Mouse (Mus musculus): Measurements from ENCODE around the gene Prkar1b. TPM values are rescaled to one million over a fixed set of nuclear protein-coding genes. Genes with fewer than 3 reads are reported as not detected.

Gene Prkar1b
- total RNA-seq, 2 experiments from 2014 or later: 1.5 to 3.5 TPM

GRCm38 (mm10) chr5:139111991-139112390, 37.8 kb downstream of the Prkar1b start:
- intact Hi-C loops (cut with DNase I): no loop called here
- DNase-seq: no peak

DNA sequence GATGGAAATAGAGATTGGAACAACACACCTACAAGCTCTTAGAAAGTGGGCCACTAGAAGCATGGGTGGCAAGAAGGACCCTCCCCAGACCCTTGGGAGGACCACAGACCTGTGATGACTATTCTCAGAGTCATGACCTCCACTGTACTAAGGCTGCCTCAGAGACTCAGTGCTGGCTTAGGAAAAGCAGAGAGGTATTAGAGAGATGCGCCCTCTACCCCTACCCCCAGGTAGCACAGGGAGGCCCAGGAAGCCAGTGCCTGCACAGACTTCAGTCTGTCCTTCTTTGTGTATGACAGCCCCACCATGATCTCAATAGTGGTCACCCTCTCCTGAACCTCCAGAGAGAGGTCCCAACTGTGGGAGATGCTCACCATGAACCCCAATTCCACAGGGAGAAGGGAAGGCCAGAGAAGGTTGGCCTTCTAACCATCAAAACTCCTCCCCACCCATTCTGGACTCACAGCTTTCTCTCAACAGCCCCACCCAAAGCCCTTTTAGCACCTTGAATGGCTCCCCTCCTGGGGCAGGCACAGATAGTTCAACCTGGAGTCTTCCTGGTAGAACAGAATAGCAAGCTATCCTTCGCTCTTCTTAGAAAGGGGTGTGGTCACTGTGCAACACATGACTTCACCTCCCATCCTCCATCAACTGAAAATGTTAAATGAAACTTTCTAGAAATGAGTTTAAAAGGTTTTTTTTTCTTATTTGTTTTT, 39.5 kb downstream of the Prkar1b start:
- no peak for DNase-seq

DNA sequence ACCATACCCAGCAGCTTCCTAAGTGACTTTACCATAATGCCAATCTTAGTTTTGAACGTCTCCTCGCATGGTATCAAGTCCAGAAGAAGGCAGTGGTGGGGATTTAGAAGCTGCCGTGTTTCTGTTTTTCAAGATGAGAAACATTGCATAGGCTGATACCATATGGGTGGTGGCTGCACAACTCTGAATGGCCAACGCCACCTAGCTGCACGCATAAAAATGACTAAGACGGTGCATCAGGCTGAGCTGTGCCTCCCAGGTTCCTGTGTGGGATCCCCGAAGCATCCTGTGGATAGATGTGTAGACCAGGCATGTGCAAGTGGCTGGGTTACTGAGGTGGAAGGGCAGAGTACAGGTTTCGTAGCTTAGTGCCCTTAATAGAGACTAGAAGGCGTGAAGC, 42.0 kb downstream of the Prkar1b start:
- peak in 1 of 2 experiments; percentile 32 for DNase-seq
- intact Hi-C loops (cut with DNase I): no loop called here

More for the DNA sequence above, 39.5 kb downstream of the Prkar1b start:
- intact Hi-C loops (cut with DNase I): no loop called here

- no peak for DNase-seq
- intact Hi-C loops (cut with DNase I): no loop called here
These were observed 48.0 kb downstream of the Prkar1b start for GRCm38 (mm10) chr5:139101783-139102182.

DNA sequence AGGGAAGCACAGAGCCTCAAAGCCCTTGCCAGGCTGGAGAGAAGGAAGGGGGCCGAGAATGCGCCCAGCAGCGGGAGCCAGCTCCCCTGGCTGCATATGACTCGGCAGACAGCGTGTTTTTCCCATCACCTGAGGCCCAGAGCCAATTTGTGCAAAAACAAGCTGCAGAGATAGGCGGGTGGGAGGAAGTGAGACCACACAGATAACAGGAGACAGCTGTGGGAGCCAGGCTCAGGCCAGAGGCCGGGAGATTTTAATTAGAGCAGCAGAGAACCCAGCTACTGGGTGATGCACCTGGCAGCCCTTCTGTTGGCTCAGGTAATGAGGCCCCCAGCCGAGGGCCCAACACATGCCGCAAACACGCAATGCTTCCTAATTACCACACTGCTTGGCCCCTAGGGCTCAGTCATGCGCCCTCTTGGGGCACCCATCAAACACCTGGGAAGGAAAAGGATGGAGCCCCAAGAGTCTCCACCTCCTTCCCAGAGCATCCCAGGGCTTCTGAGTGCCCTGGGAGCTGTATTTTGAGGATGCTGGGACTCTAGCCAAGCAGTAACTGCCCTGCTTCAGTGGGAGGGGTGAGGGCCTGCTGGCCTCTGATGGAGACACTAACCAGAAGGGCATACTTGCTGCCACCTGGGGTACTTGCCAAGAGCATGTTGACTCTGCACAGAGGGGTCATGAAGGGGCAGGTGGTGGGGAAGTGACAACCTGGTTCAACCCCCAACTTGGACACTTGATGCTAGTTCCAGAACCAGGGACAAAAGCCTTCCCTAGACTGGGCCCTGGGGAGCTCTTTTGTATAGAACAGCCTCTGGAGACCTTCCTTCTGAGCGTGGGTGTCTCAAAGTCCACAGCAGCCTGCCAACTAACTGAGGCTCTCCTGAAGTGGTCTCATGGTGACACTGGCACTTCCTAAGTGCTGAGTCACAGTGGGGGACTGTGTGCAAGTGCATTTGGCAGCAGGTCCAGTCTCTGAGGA, 50.5 kb downstream of the Prkar1b start:
- DNase-seq: peak; percentile 54 to 64
- intact Hi-C loops (cut with DNase I): no loop called here

DNA sequence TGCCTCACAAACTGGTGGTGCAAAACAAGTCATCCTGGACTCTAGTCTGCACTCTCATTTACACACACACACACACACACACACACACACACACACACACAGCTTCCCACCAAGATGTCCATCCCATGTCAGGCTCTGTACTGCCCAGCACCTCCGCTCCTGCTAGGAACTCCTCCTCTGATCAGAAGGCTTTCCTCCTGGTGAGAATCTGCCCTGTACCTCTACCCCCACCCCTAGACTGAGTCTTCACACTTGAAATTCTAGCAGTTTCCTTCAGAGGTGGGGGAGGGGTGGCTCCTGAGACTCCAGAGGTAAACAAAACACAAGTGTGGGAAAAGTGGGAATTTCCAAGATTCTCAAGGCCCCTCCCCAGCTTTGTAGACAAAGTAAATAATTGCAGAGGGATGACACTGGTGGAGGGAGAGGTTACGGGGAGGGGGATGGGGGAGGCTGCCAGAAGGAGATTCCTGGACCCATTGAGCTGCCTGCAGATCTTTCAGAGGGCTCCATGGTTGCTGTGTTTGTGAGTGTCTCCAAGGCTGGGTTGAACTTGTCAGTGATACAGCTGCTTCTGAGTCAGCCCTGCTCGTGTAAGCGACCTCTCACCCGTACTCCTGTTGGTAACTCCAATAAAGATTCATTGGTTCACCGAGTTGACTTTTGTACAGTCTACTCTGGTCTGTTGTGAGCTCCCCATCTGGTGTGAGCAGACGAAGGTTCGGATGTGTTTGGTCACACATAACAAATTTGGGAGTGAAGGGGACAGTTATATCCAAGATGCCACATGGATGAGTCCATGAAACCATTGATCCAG, 54.3 kb downstream of the Prkar1b start:
- no peak for DNase-seq
- intact Hi-C loops (cut with DNase I): no loop called here

GRCm38 (mm10) chr5:139093534-139093933, 56.3 kb downstream of the Prkar1b start:
- intact Hi-C loops (cut with DNase I): no loop called here

GRCm38 (mm10) chr5:139091713-139092112, 58.1 kb downstream of the Prkar1b start:
- intact Hi-C loops (cut with DNase I): no loop called here

More at GRCm38 (mm10) chr5:139093534-139093933, 56.3 kb downstream of the Prkar1b start:
- peak; percentile 51 to 64 for DNase-seq

DNA sequence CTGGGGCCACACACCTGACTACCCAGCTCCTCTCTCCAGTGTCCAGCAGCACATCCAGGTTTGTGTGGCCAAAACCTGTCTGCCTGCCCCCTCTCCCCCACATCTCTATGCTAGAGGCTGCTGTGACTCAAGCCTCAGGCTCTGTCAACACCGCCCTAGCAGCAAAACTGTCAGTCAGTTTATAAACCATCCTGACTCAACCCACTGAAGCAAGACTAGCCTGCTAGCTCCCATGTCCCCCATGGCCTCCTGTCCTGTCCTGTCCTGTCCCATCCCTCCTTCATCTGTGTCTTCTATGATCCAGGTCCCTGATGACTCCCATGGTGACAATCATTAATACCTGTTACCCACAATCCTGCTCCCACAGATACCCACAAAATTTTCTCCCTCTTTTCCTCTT, 59.6 kb downstream of the Prkar1b start:
- no peak for DNase-seq
- intact Hi-C loops (cut with DNase I): no loop called here

More at GRCm38 (mm10) chr5:139091713-139092112, 58.1 kb downstream of the Prkar1b start:
- DNase-seq: no peak

- intact Hi-C loops (cut with DNase I): no loop called here
- no peak for DNase-seq
These were observed 61.6 kb downstream of the Prkar1b start for GRCm38 (mm10) chr5:139088173-139088572.

- DNase-seq: peak; percentile 76 to 81
- intact Hi-C loops (cut with DNase I): loop anchor here (1.0 to 5.0 kb wide), 3 partner anchors 88 to 237 kb away; partner anchors contain the start of gene Pdgfa
These were observed 64.8 kb downstream of the Prkar1b start for GRCm38 (mm10) chr5:139084831-139085519.

DNA sequence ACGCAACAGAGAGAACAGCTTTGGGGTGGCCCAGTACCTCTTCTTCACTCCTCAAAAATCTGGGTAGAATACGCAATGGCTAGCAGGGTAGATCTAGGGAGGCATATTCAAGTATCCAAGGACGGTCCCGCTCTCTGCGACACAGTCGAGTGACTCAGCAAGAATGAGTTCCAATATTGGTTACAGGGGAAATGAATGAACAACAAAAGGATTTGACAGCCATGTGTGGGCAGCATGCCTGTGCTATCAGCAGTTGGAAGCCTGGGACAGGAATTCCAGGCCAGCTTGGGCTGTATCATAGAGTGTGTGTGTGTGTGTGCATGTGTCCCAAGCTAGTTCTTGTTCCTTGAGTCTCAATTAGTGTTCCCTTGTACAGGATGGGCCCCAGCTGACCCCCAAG, 65.5 kb downstream of the Prkar1b start:
- DNase-seq: peak; percentile 83 to 84
- intact Hi-C loops (cut with DNase I): loop anchor here (1.0 to 5.0 kb wide), 3 partner anchors 87 to 236 kb away; partner anchors contain the start of gene Pdgfa

DNA sequence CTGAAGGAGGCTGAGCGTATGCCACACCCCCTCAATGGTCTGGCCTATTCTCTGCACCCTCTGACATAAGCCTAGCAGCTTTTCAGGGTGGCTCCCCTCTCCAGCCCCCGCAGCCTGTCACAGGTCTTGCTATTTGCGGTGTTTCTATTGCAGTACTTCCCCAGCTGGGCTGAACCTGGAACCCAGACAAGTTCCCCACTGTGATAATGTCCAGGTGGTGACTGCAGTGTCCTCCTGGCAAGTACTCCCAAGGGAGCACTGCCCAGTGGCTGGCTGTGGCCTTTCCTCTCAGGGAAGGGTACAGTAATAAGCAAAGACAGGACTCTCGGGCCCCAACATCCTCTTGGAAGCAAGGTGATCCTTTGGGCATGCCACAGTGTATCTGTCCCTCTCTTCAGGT, 66.0 kb downstream of the Prkar1b start:
- DNase-seq: peak; percentile 71 to 83
- intact Hi-C loops (cut with DNase I): loop anchor here (1.0 to 5.0 kb wide), 3 partner anchors 87 to 236 kb away; partner anchors contain the start of gene Pdgfa

- intact Hi-C loops (cut with DNase I): loop anchor here (5.0 kb wide), 1 partner anchor 84 kb away; the partner anchor contains the start of gene Pdgfa
- peak; percentile 40 to 57 for DNase-seq
These were observed 68.4 kb downstream of the Prkar1b start for GRCm38 (mm10) chr5:139081370-139081769.

- no peak for DNase-seq
- intact Hi-C loops (cut with DNase I): no loop called here
These were observed 71.7 kb downstream of the Prkar1b start for GRCm38 (mm10) chr5:139078156-139078462.

DNA sequence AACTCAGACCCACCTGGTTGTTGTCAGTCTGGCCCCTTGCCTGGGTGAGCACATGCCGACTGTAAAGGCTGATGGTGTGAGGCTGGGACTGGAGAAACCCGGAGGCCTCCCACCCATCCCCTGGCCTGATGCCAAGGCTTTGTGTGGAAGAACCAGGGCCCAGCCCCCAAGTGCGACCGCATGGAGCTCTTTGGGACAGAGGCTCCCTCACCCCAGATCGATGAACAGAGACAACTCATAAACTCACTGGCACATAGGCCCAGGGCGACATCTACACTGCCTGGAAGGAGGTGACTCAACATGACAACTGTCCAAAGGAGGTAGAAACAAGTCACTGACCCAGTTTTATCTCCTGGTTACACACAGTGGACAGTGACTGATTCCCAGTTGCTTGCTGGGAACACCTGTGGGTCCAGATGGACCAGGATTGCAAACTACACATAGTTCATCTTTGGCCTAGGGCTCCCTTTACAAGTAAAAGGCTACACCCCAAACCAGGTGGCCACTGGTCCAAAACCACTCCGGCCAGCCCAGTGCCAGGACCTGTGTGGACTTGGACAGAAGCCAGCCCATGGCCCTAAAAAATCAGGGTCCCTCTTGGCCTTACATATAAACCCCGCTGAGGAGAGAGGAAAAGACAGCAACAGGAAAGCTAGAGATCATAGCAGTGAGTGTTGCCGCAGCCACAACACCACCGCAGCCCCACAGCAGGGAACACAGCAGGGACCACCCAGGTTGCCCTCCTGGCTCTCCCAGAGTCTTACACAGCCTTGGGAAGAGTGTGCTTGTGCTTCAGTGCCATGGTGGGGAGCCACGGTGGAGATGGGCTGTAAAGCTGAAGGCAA, 72.3 kb downstream of the Prkar1b start:
- intact Hi-C loops (cut with DNase I): no loop called here
- no peak for DNase-seq

DNA sequence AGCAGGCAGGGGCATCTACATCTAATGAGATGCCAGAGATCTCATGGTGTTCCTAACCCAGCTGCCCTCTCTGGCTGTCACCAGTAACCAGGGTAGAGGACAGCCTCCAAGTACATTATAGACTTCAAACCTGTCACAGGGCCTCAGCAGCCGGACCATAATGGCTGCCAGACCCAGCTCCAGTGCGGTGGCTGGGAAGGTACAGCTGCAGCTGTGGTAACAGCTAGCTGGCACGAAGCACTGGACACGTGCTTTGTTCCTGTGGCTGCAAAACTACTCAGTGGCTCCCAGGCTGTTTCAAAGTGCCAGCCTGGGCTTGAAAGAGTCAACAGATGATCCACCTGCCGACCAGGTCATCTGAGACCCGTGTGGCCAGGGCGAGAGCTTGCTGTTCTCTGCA, 73.4 kb downstream of the Prkar1b start:
- intact Hi-C loops (cut with DNase I): no loop called here
- DNase-seq: no peak

GRCm38 (mm10) chr5:139075791-139076190, 74.0 kb downstream of the Prkar1b start:
- no peak for DNase-seq
- intact Hi-C loops (cut with DNase I): loop anchor here (1.0 kb wide), 1 partner anchor 104 kb away; no protein-coding TSS in a partner anchor

- intact Hi-C loops (cut with DNase I): loop anchor here (1.0 kb wide), 1 partner anchor 104 kb away; no protein-coding TSS in a partner anchor
- DNase-seq: peak; percentile 77 to 86
These were observed 74.7 kb downstream of the Prkar1b start for GRCm38 (mm10) chr5:139075125-139075524.
